Mouse (Mus musculus) embryo, embryonic 11.5 days (tissue): ENCODE measurements around the gene Rad23a.
"Not testable (repeated sequence)": the region's sequence is repeated elsewhere in the genome, so short reads cannot be mapped to it uniquely, and the experiment has no call there.

Experiments used
- DNase-seq: peaks from one replicate; pipeline ENCODE4 v3.0.0-alpha.2; 2012; ENCODE audit warnings: low read depth, low spot score

Gene Rad23a

GRCm38 (mm10) chr8:84841514-84841913 is 1.0 kb upstream of the Rad23a start:
- no peak for DNase-seq

GRCm38 (mm10) chr8:84839875-84840247 is 604 bp downstream of the Rad23a start:
- no peak for DNase-seq

- DNase-seq: no peak
Observed at GRCm38 (mm10) chr8:84839411-84839810, 1.1 kb downstream of the Rad23a start.

GRCm38 (mm10) chr8:84838513-84838912 is 2.0 kb downstream of the Rad23a start:
- DNase-seq: no peak

- DNase-seq: no peak
Observed at GRCm38 (mm10) chr8:84837912-84838470, 2.5 kb downstream of the Rad23a start.

GRCm38 (mm10) chr8:84837149-84837911 is 3.1 kb downstream of the Rad23a start:
- peak; percentile 50 for DNase-seq

- no peak for DNase-seq
Observed at GRCm38 (mm10) chr8:84834866-84835855, 5.3 kb downstream of the Rad23a start.

GRCm38 (mm10) chr8:84834002-84834865 is 6.2 kb downstream of the Rad23a start:
- no peak for DNase-seq

GRCm38 (mm10) chr8:84832759-84833742 is 7.4 kb downstream of the Rad23a start:
- no peak for DNase-seq

- no peak for DNase-seq
Observed at GRCm38 (mm10) chr8:84832034-84832717, 8.3 kb downstream of the Rad23a start.

GRCm38 (mm10) chr8:84831490-84831889 is 9.0 kb downstream of the Rad23a start, which contains the start of gene Gadd45gip1:
Gene Gadd45gip1, plus strand, starts transcription at chr8:84831522.
- no peak for DNase-seq

GRCm38 (mm10) chr8:84826518-84826917 is 13.9 kb downstream of the Rad23a start:
- DNase-seq: not testable (repeated sequence)

- no peak for DNase-seq
Observed at GRCm38 (mm10) chr8:84825636-84826035, 14.8 kb downstream of the Rad23a start.

GRCm38 (mm10) chr8:84823653-84824052 is 16.8 kb downstream of the Rad23a start:
- no peak for DNase-seq

- DNase-seq: no peak
Observed at GRCm38 (mm10) chr8:84822723-84823122, 17.7 kb downstream of the Rad23a start, which contains the start of gene Dand5. Gene Dand5, minus strand, starts transcription at chr8:84822823.

GRCm38 (mm10) chr8:84816117-84816516 is 24.3 kb downstream of the Rad23a start:
- DNase-seq: no peak

GRCm38 (mm10) chr8:84815547-84815946 is 24.9 kb downstream of the Rad23a start:
- DNase-seq: peak; percentile 84

- no peak for DNase-seq
Observed at GRCm38 (mm10) chr8:84814555-84815441, 25.7 kb downstream of the Rad23a start.
